Mouse (Mus musculus): ENCODE results near the gene Lrrfip1. TPM values are rescaled to one million over a fixed set of nuclear protein-coding genes. Genes with fewer than 3 reads are reported as not detected.

The Lrrfip1 gene
- total RNA-seq, 1 experiment from 2014 or later: 69.4 TPM

DNA sequence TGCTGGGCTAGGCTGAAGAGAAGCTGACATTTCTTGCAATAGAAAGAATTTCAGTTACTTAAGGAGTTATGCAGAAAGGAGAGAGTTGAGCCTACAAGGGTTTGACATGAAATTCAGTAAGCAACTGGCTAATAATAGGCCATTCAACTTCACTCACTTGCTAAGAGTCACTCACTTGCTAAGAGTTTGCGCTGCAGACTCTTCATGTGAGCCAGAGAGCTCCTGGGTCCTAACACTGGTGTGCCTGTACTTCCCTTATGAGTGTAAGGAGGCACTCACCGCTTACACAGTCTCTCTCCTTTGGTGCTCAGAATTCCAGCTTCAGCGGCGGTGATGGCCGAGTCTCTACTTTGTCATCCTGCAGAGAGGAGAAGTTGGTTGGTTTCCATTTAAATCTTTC lies 88.2 kb downstream of the Lrrfip1 start:
- DNase-seq: no peak

DNA sequence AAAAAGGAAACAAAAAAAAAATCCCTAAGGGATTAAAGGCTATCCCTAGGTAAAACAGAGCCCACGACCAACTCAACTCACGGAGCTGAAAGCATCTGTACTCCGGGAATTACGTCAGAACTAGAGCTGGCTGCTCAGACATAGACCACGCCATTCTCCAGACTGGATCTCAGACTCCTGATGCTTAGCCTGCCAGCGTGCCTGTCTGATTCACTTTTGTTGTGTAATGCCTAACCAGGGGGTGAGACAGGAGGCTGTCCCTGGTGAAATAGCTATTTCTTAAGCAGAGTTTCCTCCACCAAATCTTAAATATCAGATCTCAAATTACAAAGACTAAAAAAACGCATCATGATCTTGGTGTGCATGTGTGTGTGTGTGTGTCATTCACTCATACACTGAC lies 89.5 kb downstream of the Lrrfip1 start:
- no peak for DNase-seq

DNA sequence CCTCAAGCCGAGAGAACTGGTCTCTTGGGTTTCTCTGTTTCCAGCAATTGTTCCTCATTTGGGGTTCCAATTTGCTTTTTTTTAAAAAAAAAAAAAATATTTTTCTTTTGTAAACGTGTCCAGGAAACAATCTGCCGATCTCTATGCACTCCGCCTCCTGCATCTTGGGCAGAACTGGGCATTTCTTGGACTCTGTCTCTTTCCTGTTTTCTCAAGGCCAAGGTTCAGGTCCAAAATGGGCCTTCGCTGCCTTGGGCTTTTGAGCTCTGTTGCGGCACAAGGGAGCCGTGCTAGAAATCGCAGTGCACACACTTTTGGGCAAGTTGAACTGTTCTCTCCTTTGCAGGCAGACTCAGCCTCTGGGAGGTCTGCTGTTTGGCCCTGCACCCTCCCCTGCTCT lies 90.4 kb downstream of the Lrrfip1 start:
- DNase-seq: no peak

DNA sequence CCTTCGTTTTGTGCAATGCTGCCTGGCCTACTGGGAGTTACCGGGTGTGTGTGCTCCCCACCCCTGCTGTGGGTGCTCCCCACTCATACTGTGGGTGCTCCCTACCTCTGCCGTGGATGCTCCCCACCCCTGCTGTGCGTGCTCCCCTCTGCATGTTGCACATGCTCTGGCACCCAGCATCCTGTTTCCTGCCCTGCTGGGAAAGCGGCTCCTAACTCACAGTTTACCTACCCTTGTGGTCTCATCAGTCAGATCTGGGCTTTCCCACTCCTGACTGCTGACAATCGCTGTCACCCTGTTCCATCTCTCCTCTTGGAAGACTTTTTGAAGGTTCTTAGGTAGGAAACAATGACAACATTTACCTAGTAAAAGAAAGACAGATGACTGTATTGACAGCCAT lies 91.9 kb downstream of the Lrrfip1 start:
- DNase-seq: no peak

DNA sequence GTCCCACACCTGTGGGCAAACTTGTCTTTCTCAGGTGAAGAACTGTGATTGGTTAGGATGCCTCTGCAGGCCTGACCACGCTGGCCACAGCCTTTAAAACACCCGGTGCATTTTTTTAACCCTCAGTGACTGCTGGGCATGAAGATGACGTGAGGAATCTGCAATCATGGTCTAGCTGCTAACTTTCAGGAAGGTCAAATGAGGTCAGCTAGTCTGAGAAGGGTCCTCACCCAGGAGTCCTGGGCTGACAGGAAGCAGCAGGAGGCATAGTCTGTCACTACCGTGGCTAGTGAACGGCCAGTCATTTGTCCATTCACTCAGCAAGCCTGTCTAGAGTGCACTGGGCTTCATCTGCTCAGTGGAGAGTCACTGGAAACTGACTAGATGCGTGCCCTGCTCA lies 93.9 kb downstream of the Lrrfip1 start:
- DNase-seq: no peak

DNA sequence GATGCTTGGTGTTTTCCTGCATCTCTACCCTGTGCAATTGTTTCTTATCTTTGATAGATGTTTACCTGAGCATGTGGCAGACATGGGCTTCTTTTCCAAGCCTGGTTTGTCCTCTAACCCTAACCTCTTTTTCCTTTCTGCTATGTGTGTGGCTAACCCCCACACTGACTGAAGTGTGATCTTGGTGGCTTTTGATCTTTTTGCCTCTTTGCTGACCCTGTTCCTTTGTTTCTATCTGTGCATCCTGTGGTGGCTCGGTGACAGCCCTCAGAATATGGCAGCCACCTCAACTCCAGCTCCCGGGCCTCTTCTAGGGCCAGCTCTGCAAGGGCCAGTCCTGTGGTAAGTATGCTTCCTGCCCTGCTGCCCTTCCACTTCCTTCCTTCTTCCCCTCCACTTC lies 94.8 kb downstream of the Lrrfip1 start:
- no peak for DNase-seq

DNA sequence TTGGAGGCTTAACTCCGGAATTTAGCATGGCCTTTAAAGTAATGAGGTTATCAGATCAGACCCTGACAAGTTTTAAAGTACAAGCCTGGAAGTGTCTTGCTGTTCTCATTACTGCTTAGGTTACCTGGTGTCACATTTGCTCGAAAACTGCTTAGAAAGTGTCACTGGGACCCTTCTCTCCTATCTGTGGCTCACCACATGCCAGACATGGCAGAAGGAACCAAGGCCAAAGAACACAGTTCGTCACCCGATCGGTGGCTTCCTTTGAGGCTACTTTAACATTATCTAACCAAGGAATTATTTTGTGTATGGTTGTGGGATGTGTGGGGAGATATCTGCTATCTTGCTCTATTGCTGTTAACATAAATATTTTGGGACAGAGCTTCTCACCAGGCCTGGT lies 95.5 kb downstream of the Lrrfip1 start:
- no peak for DNase-seq

DNA sequence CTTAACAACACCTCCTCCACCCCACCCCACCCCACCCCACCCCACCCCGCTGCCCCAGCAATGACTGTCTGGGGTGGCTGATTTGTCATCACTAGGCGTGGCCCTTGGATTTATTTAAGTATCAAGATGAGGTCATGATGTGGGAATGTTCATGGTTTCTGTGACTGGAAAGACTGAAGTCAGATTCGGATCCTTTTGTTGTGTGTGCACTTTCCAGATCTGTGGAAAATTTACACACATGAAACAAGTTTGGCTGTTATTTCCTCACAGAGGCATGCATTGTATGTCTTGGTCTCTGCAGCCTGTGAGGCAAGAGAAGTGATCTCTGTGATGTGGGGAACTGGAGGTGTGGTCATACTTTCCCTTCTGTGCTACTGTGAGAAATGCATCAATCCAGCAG lies 96.7 kb downstream of the Lrrfip1 start:
- DNase-seq: no peak

DNA sequence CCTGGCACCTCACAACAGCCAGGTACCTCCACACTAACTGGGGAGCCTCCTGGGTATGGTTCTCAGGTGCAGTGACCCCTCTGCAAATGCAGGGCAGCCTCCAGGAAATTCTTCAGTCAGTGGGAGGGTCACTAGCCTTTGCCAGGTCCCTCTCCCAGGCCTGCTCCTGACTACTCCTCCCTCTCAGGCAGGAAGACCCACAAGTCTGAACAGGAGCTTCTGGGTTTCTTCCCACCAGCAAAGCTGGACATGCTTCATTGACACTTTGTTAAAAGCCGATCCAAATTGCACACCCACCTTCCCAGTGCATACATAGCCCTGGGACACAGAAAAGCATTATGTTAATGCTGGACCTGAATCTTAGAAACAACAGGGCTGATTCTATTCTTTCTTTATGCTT lies 97.3 kb downstream of the Lrrfip1 start:
- DNase-seq: no peak

DNA sequence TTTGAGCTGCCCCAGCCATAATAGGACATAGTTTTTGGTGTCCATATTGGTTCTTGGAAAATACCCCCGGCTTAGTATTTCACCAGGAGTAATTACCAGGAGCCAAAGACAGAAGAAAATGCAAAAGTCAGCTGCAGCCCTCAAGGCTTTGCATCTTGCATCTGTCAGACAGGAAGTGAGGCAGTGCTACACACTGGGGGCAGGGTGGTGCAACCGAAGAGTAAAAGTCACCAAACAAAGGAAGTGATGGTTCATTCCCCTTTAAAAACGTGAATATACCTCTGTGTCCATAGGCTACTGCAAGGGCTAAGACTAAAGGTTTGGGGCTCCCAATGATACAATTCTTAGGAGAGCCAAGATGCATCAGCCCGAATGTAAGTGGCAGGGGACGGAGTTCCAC lies 98.0 kb downstream of the Lrrfip1 start:
- no peak for DNase-seq

DNA sequence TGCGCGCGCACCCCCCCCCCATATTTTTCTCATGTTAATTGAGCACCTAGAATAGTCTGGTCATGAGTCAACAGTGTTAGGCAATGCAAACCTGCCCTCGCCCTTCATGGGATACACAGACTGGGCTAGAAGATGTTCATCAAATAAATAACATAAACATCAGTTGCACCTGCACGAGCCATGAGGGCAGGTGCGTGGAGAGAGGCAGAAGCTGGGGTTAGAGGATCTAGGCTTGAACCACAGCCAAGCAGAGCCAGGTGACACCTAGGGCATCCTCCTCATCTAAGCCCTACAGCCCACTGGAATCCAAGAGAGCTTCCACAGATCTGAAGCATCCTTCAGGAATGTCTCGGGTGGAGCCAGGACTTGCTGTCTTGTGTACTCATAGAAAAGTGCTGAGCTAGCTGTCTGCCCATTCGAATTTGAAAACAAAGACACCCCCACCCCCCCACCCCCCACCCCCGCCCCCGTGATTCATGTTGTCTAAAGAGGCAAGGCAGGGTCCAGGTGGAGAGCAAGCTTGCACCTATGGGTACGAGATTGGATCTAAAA lies 98.8 kb downstream of the Lrrfip1 start:
- DNase-seq: no peak

DNA sequence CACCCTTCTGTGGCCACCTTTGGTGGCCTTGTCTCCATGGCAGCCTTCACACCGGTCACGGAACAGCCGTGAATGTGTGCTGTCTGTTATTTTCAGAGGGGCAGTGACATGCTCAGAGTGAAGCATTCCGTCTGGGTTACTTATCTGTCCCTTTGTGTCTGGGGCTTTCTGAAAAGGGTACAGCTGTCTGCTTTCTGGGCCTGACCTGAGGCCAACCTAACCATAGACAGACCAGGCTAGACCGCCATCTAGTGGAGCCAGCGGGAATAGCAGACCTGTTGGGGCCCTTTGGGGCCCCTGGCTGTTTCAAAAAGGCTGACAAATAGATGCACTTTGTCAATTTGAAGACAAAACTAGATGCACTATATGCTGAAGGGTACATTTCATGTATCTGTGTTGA lies 100.3 kb downstream of the Lrrfip1 start:
- DNase-seq: peak; percentile 71

DNA sequence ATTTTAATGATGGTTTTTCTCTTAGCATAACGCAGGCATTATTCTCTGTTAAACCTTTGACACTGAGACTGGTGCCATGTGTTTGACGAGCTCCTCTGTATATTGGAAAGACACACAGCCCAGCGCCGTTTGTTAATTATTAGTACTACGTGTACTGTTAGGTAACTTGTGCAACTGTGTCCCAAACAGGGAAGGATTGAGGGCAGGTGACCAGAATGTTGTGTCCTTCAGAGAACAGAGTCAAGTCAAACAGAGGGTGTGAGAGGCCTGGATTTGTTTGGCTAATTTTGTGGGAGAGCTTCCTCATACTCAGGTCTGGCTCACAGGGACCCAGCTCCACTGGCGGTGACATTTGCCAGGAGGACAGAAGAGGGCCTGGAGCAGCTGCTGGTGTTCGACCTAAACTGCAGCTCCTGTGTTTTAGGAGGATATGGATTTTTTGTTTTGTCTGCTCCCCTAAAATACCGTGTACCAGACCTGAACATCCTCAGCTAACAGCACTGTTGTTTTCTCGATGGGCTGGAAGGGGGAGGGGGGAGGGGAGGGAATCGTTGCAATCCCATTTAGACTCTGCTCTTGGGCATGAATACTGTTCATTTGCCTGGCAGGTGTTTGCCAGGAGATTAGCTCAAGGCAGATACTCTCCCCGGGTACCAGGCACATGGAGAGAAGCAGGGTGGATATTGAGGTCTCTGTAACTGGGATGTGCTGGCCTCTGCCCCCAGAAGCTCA lies 103.3 kb downstream of the Lrrfip1 start:
- no peak for DNase-seq

DNA sequence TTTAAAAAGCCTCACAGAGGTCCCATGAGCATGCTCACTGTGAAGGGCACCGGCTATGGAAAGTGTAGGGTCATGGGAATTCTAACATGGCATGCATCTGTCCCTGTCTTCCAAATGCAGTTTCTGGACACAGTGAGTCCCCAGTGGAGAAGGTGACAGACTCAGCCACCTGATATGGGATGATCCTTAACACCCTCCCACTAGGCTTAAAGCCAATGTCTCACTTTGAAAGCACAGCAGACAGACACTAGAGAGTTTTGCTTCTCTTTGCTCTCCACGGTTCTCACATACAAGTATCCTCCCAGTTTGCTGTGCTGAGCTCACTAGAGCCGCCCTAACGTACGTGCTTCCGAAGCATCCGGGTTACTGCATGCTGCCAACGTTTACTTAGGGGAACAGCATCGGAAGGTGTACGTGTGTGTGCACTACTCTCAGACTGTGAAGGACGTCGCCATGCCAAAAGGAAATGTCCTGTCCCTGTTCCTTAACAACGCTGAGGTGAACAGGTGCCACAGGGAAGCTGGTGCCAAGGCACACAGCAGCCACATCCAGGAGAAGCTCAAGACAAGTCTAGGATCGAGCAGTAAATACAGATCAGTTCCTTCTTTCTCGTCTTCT lies 104.9 kb downstream of the Lrrfip1 start:
- DNase-seq: no peak

DNA sequence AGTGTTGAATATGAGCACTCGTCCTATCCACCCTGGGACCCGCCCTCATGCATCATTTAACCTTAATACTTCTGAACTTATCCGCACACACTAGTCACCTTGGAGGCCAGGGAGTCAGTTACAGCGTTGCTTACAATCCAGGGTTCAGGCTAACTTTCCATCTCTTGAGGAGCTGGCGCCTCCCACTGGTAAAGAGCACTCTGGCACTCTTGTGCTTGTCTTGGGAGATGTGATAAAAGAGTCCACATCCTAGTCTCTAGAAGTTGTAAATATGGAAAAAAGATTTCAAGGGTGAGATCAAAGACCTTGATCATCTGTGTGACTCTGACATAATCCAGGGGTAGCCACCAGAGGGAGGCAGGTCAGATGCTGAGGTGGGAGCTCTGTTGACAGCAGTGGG lies 109.0 kb downstream of the Lrrfip1 start:
- DNase-seq: no peak

DNA sequence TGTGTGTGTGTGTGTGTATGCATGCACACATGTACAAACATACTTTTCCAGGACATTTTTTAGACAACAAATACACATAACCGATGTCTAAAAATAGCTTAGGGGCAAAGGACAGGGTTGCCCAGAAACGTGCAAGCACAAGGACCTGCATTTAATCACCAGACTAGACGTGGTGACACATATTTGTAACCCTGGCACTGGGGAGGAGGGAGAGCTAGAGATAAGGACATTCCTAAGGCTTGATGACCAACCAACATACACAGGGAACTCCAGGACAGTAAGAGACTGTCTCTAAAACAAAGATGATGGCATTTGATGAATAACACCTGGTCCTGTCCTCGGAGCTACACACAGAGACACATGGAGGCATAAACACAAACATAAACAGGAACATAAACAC lies 110.8 kb downstream of the Lrrfip1 start:
- DNase-seq: no peak

DNA sequence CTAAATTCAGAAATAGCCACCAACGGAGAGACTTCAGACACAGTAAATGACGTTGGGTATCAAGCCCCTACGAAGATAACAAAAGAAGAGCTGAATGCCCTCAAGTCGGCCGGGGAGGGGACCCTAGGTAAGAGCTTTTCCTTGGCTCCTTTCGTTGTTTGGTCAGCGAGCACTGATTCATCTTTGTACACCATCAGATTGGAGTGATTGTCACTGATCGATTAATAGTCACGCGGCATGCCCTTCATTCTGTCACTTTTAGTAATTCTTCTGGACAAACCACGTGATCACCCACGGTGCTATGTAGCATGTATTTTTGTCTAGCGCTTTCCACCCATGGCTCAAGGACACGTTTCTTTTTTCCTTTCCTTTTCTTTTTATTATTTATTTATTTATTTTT lies 113.6 kb downstream of the Lrrfip1 start:
- DNase-seq: no peak

DNA sequence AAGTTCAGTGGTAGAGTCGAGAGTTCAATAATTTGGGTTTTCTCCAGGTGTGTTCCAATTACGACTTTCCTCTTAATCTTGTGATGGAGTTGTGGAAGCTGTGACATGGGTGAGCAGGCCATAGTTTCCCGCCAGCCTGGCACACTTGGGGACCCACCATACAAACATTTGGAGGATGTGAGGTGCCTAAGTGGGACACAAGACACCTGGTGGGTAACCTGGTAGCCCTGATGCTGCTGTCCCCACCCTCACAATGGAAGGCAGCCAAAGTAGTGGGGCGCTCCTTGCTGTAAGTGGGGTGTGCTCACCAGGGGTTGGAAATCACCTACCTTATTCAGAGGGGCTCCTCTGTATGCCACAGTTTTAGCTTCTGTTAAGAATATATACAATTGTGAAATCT lies 114.1 kb downstream of the Lrrfip1 start:
- DNase-seq: no peak

DNA sequence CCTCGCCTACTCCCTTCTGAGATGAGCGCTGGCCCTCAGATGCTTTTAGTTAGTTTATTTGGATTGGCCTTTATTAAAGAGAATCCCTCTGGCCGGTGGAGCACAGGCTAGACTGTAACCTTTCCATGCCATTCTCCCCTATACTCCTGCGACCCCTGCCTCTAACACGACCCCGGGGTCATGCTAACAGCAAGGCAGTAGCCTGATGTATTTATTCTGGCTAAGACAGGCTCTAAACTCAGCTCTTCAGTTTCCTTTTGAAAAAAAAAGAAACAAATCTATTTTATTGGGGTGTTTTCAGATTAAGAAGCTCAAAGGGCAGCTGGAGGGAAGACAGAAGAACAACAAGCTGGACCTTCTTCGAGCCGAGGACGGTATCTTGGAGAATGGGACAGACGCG lies 123.6 kb downstream of the Lrrfip1 start:
- no peak for DNase-seq

DNA sequence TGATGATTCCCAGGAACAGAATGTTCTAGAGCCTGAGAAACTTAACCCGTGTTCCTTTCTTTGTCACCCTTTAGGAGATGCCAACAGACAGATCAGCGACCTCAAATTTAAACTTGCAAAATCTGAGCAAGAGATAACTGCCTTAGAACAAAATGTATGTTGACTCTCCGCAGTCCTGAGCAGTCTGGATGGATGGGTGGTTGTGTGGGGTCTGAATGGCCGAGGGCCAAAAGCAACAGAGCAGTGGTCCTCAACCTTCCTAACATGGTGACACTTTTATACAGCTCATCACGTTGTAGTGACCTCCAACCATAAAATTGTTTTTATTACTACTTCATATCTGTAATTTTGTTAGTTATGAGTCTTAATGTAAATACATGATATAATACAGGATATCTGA lies 124.5 kb downstream of the Lrrfip1 start:
- no peak for DNase-seq

DNA sequence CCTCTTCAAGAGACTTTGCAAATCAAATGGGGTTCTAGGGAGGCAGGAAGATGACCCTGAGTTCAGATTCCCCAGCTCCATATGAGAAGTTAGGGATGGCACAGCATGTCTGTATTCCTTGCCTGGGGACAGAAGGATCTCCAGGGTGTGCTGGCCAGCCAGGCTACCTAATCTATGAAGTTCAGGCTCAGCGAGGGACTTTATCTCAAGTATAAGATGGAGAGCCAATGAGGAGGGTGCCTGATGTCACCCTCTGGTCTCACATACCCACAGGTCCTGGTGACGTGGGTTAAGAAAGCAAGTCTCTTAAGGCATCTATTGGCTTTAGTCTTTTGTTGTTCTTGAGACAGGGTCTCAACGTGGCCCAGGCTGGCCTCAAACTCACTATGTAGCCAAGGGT lies 124.9 kb downstream of the Lrrfip1 start:
- no peak for DNase-seq

DNA sequence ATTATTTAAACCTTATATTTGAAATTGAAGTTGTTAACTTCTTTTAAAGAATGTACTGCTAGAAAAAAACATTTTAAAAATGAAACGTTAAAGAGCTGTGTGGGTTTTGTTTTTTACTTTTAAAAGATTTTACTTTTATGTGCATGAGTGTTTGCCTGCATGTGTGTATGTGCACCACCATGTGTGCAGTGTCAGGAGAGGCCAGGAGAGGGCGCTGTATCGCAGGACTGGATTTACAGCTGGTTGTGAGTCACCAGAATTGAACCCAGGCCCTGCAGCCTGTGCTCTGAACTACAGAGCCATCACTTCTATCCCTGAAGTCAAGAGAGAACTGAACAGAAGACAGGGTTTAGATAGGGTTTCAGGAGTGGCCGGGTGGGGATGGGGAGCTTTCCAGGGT lies 130.3 kb downstream of the Lrrfip1 start:
- no peak for DNase-seq

DNA sequence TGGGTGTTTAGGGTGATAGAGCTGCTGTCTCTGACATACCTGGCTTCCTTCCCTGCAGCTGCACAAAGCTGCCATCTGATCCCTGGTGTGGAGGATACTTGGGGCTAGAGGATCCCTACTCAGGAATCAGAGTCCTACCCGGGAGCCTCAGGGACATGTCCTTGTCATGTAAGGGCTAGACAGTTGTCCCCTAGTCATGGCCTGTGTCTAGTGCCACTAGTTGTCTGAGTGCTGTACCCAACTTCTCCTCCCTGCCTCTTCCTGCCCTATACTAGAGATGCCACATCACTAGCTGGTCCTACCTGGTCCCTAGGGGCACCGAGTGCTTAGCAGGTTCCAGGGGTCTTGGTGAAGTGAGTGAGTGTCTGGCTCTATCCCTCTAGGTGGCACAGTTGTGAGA lies 138.5 kb downstream of the Lrrfip1 start:
- no peak for DNase-seq

DNA sequence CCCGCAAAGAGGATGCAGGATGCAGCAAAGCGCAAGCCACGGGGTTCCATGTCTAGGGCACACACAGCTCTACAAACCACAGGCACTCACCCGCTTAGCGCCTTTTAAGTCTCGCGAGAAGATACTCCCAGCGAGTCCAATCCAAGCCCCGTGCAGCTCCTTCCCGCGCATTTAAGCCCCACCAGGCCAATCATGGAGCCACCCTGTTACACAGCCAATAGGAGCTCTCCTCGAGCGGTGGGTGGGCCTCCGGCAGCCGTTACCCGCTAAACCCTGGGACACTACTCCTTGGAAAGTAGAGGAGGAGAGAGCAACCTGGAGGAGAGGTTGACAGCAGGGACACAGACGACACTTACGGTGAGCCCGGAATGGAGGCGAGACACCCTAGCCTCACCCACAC lies 146.3 kb downstream of the Lrrfip1 start, which contains the start of gene Rbm44:
Gene Rbm44, plus strand, starts transcription at position 277 of the 400 bp plus-strand sequence.
- DNase-seq: no peak

All from adrenal gland, postnatal 25 days (tissue).